Mouse (Mus musculus) forebrain, postnatal 0 days (tissue): Measurements from ENCODE around the gene Il21r. TPM values are rescaled to one million over a fixed set of nuclear protein-coding genes. Genes with fewer than 3 reads are reported as not detected.
A peak's percentile ranks its signal among the peaks of the same experiment; 100 is the strongest.

Experiments used
- ATAC-seq: fragments of 200-750 bp; cut with Nextera tagmentation; 2 replicates; pipeline ENCODE4 v1.8.0; 2017; ENCODE audit warnings: mild to moderate bottlenecking, moderate library complexity
- DNase-seq: peaks from one replicate; pipeline ENCODE4 v3.0.0-alpha.2; 2015
- H3K27ac ChIP-seq: fragments of 300-500 bp; sonication (generic); 2 replicates; pipeline ENCODE4 v1.5.1; 2014; ENCODE audit warnings: low read depth, mild to moderate bottlenecking, antibody characterized with exemption, low read length, moderate library complexity, mixed read lengths
- H3K27me3 ChIP-seq: fragments of 300-500 bp; sonication (generic); 2 replicates; pipeline ENCODE4 v1.6.1; 2014; ENCODE audit warnings: mild to moderate bottlenecking, low read length, mixed read lengths; ENCODE audit not compliant: insufficient read depth
- H3K36me3 ChIP-seq: fragments of 300-500 bp; sonication (generic); 2 replicates; pipeline ENCODE4 v1.6.1; 2014; ENCODE audit warnings: mild to moderate bottlenecking, moderate library complexity; ENCODE audit not compliant: insufficient read depth
- H3K4me1 ChIP-seq: fragments of 300-500 bp; sonication (generic); 2 replicates; pipeline ENCODE4 v1.6.1; 2014; ENCODE audit warnings: antibody characterized with exemption; ENCODE audit not compliant: insufficient read depth
- H3K4me2 ChIP-seq: fragments of 300-500 bp; sonication (generic); 2 replicates; pipeline ENCODE4 v1.6.1; 2014; ENCODE audit warnings: low read depth, mild to moderate bottlenecking, moderate library complexity
- H3K4me3 ChIP-seq: fragments of 300-500 bp; sonication (generic); 2 replicates; pipeline ENCODE4 v1.5.1; 2014; ENCODE audit warnings: low read depth, low read length, mixed read lengths
- H3K9ac ChIP-seq: fragments of 300-500 bp; sonication (generic); 2 replicates; pipeline ENCODE4 v1.6.1; 2014; ENCODE audit warnings: mild to moderate bottlenecking
- H3K9me3 ChIP-seq: fragments of 300-500 bp; sonication (generic); 2 replicates; pipeline ENCODE4 v1.6.1; 2016; ENCODE audit warnings: low read length
- CTCF ChIP-seq: sonication (generic); IDR thresholded peaks from 2 replicates; pipeline ENCODE4 v1.5.1; 2016; ENCODE audit warnings: antibody characterized with exemption, control low read depth, low read depth
- WGBS: fragments of 180-500 bp; shearing (Covaris S2); extraction: QIAGEN DNeasy Blood & Tissue Kit; methylation state at CpG from one replicate; pipeline ENCODE4 v1.1.7; 2014; 5-methylcytosine and 5-hydroxymethylcytosine counted together
- polyA plus RNA-seq: library from polyadenylated mRNA; unstranded; fragments of >200 nt; fragmentation: Nextera tagmentation; extraction: Ambion mirVana; gene quantifications from 2 replicates; pipeline ENCODE4 v1.2.1, GENCODE M21; 2015
- total RNA-seq: library from RNA; depleted of rRNA; stranded (reverse); fragments of >200 nt; gene quantifications from 2 replicates; pipeline ENCODE4 v1.2.3, GENCODE M21; 2014; rRNA removed

Gene Il21r
- total and polyA plus RNA-seq, 2 experiments from 2014 or later, result 0.23 to 0.95 TPM

DNA sequence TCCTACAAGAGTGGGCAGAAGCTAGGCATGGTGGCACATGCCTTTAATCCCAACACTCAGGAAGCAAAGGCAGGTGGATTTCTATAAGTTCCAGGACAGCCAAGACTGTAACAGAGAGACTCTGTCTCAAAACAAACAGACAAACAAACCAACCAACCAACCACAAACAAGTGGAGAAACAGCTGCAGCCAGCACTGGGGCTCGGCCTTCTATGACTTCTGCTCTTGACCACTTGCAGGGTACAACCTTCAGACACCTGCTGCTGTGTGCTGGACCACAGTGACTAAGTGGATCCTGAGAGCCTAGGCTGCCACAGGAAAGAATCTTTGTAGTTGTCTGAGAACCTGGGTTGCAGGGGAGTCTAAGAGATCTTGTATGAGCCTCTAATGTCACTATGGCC lies 45.8 kb downstream of the Il21r start:
- 93% methylated on average over 1 of the region's 1 CpGs for WGBS
- H3K27me3 ChIP-seq, result no peaks in the 10 kb centered on the region
- peaks cover 100% of the 10 kb centered on the region for H3K36me3 ChIP-seq
- no peak overlapping the region for H3K27ac ChIP-seq
- H3K9ac ChIP-seq, result no peak overlapping the region
- no peak for ATAC-seq
- H3K9me3 ChIP-seq, result no peaks in the 10 kb centered on the region
- TF ChIP-seq CTCF, result no peak
- no peaks in the 10 kb centered on the region for H3K4me1 ChIP-seq
- DNase-seq, result no peak
- no peak overlapping the region for H3K4me2 ChIP-seq
- no peak overlapping the region for H3K4me3 ChIP-seq

DNA sequence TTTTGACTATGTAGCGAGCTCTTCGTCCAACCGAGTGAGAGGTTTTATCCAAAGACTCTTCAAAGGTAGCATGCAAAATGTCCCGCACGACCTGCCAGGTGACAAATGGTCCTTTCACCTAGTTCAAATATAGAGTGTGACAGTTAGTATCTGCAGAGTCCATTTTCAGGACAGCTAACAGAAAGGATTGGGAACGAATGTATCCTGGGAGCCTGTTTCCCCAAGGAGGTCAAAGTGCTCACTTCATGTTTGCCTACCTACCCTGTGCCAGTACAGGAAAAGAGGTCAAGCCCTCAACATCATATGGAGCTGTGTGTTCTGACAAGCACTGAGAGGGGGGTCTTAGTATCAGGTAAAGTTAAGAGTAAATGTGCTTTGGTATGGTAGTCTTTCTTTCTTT lies 54.3 kb downstream of the Il21r start:
- H3K9me3 ChIP-seq, result no peaks in the 10 kb centered on the region
- WGBS, result 96% methylated on average over 6 of the region's 6 CpGs
- H3K4me1 ChIP-seq, result no peaks in the 10 kb centered on the region
- no peak overlapping the region for H3K27ac ChIP-seq
- ATAC-seq, result no peak
- no peak for TF ChIP-seq CTCF
- H3K4me2 ChIP-seq, result no peak overlapping the region
- H3K9ac ChIP-seq, result no peak overlapping the region
- H3K27me3 ChIP-seq, result no peaks in the 10 kb centered on the region
- DNase-seq, result no peak
- no peak overlapping the region for H3K4me3 ChIP-seq
- peaks cover 98% of the 10 kb centered on the region for H3K36me3 ChIP-seq

GRCm38 (mm10) chr7:125663654-125664053 lies 60.4 kb downstream of the Il21r start:
- H3K9ac ChIP-seq, result no peak overlapping the region
- peaks cover 87% of the 10 kb centered on the region for H3K36me3 ChIP-seq
- ATAC-seq, result no peak
- no peaks in the 10 kb centered on the region for H3K9me3 ChIP-seq
- H3K4me3 ChIP-seq, result no peak overlapping the region
- no peaks in the 10 kb centered on the region for H3K27me3 ChIP-seq
- H3K27ac ChIP-seq, result no peak overlapping the region
- no peak overlapping the region for H3K4me2 ChIP-seq
- no peak for DNase-seq
- TF ChIP-seq CTCF, result no peak
- 85% methylated on average over 3 of the region's 3 CpGs for WGBS
- no peaks in the 10 kb centered on the region for H3K4me1 ChIP-seq

- Histone ChIP-seq H3K4me2 (no peak overlapping the region), H3K9me3 (no peaks in the 10 kb centered on the region), H3K27ac (no peak overlapping the region), H3K27me3 (no peaks in the 10 kb centered on the region), H3K36me3 (peaks cover 94% of the 10 kb centered on the region), H3K4me3 (no peak overlapping the region), H3K9ac (no peak overlapping the region), H3K4me1 (no peaks in the 10 kb centered on the region)
- no peak for TF ChIP-seq CTCF
- DNase-seq, result no peak
- no peak for ATAC-seq
- 96% methylated on average over 6 of the region's 6 CpGs for WGBS
Measured at GRCm38 (mm10) chr7:125670865-125671264, 67.6 kb downstream of the Il21r start.

DNA sequence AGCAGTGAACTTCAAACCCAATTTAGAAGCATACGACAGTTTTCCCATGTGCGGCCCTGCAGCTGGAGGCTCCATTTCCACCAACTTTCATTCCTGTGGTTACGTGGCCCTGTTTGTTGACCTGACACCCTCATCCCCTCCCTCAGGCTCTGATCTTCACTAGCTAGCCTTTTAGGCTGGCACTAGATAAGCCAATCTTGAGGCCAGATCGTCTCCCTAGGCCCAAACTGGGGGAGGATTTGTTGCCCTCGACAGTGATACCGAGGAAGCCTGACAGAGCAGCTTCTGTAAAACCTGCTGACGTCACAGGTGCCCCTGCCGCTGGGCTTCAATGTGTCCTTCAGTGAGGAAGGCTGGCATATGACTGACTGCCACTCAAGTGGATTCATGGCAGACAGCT lies 68.2 kb downstream of the Il21r start:
- WGBS, result 93% methylated on average over 8 of the region's 8 CpGs
- H3K9me3 ChIP-seq, result no peaks in the 10 kb centered on the region
- H3K9ac ChIP-seq, result no peak overlapping the region
- no peaks in the 10 kb centered on the region for H3K4me1 ChIP-seq
- H3K4me3 ChIP-seq, result no peak overlapping the region
- DNase-seq (no peak), ATAC-seq (no peak)
- no peak for TF ChIP-seq CTCF
- peaks cover 94% of the 10 kb centered on the region for H3K36me3 ChIP-seq
- no peak overlapping the region for H3K4me2 ChIP-seq
- H3K27me3 ChIP-seq, result no peaks in the 10 kb centered on the region
- H3K27ac ChIP-seq, result no peak overlapping the region

GRCm38 (mm10) chr7:125674916-125675315 lies 71.7 kb downstream of the Il21r start:
- Histone ChIP-seq H3K4me3 (no peak overlapping the region), H3K27me3 (no peaks in the 10 kb centered on the region), H3K9ac (no peak overlapping the region), H3K4me1 (no peaks in the 10 kb centered on the region), H3K27ac (no peak overlapping the region), H3K4me2 (no peak overlapping the region), H3K9me3 (no peaks in the 10 kb centered on the region), H3K36me3 (peaks cover 98% of the 10 kb centered on the region)
- DNase-seq (peak; percentile 63), ATAC-seq (no peak)
- TF ChIP-seq CTCF, result peak; percentile 78
- 83% methylated on average over 2 of the region's 2 CpGs for WGBS

DNA sequence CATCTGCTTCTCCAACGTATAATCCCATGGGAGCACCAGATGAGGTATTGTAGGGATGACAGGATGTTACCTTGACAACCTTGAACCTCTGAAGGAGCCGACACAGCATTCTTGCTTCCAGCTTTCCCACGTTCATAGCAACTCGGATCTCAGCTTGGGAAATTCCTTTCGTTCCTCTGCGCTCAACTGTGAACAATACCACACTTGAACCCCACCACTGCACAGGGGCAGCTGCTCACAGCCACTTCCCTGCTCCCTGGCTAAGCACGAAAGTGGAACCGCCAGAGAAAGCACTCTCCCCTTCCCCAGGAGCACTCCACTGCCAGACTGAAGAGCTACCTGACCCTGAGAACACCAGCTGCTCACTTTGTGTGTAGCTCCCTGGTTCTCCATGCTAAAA lies 75.5 kb downstream of the Il21r start:
- Histone ChIP-seq H3K4me3 (no peak overlapping the region), H3K9ac (no peak overlapping the region), H3K27ac (no peak overlapping the region), H3K27me3 (no peaks in the 10 kb centered on the region), H3K36me3 (peaks cover 77% of the 10 kb centered on the region), H3K4me2 (no peak overlapping the region), H3K4me1 (no peaks in the 10 kb centered on the region), H3K9me3 (no peaks in the 10 kb centered on the region)
- no peak for TF ChIP-seq CTCF
- 63% methylated on average over 8 of the region's 8 CpGs for WGBS
- ATAC-seq (no peak), DNase-seq (no peak)

DNA sequence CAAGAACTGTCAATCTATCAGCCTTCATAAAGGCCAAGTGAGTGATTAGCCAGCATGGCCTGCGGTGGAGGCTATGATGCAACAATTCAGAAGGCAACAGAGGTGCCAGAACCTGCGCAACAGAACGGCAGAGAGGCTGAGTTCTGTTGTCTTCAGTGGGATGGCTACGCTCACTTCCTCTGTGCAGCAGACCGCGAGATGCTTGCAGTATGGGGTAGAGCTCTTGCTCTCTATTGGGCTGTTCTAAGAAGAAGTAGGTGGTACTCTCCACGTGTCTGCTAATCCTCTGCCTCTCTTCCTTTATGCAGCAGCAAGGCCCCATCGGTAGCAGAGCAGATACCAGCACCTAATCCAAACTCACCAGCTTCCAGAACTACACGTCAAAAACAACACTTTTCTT lies 76.7 kb downstream of the Il21r start:
- no peak overlapping the region for H3K4me3 ChIP-seq
- DNase-seq (no peak), ATAC-seq (no peak)
- TF ChIP-seq CTCF, result no peak
- H3K27ac ChIP-seq, result no peak overlapping the region
- H3K9me3 ChIP-seq, result no peaks in the 10 kb centered on the region
- H3K4me1 ChIP-seq, result no peaks in the 10 kb centered on the region
- H3K27me3 ChIP-seq, result no peaks in the 10 kb centered on the region
- no peak overlapping the region for H3K9ac ChIP-seq
- 75% methylated on average over 9 of the region's 9 CpGs for WGBS
- no peak overlapping the region for H3K4me2 ChIP-seq
- peaks cover 71% of the 10 kb centered on the region for H3K36me3 ChIP-seq

Other genes starting within 250 kb of the Il21r start
- 4.7 and 6.9 TPM in 2 replicates for gene Kdm8, start 158.8 kb upstream of the Il21r start, total RNA-seq
- 1.9 and 3.1 TPM in 2 replicates for gene Kdm8, start 158.8 kb upstream of the Il21r start, polyA plus RNA-seq
- gene Nsmce1, start 111.8 kb upstream of the Il21r start, total RNA-seq, result 43.3 and 58.6 TPM in 2 replicates
- 107 and 123 TPM in 2 replicates for gene Nsmce1, start 111.8 kb upstream of the Il21r start, polyA plus RNA-seq
- gene Il4ra, start 51.3 kb upstream of the Il21r start, total RNA-seq, result 6.0 and 6.9 TPM in 2 replicates
- 3.3 and 4.1 TPM in 2 replicates for gene Il4ra, start 51.3 kb upstream of the Il21r start, polyA plus RNA-seq
- 69.7 and 77.2 TPM in 2 replicates for gene Gtf3c1, start 104.4 kb downstream of the Il21r start, total RNA-seq
- 14.3 and 19.0 TPM in 2 replicates for gene Gtf3c1, start 104.4 kb downstream of the Il21r start, polyA plus RNA-seq
- 16.2 and 19.8 TPM in 2 replicates for gene D430042O09Rik, start 104.5 kb downstream of the Il21r start, total RNA-seq
- gene D430042O09Rik, start 104.5 kb downstream of the Il21r start, polyA plus RNA-seq, result 3.5 and 4.6 TPM in 2 replicates